Mouse (Mus musculus) large intestine, adult 2 months (tissue): ENCODE results near the gene Cacna1b. TPM values are rescaled to one million over a fixed set of nuclear protein-coding genes. Genes with fewer than 3 reads are reported as not detected.

Source experiments
- DNase-seq: peaks from one replicate; pipeline ENCODE4 v3.0.0-alpha.2; 2012; ENCODE audit warnings: low read depth, low spot score
- WGBS: fragments of 180-500 bp; shearing (Covaris S2); methylation state at CpG from one replicate; pipeline ENCODE4 v1.1.7; 2018; 5-methylcytosine and 5-hydroxymethylcytosine counted together
- polyA plus RNA-seq: library from polyadenylated mRNA; depleted of rRNA; stranded (reverse); fragments of >200 nt; gene quantifications from 2 replicates; pipeline ENCODE4 v1.2.3, GENCODE M21; 2012; rRNA removed

Gene Cacna1b
- polyA plus RNA-seq, 1 experiment: 2.1 TPM

- peak; percentile 50 for DNase-seq
- 9% methylated on average over 3 of the region's 3 CpGs for WGBS
Observed at GRCm38 (mm10) chr2:24568555-24568954, 194.4 kb downstream of the Cacna1b start.

DNA sequence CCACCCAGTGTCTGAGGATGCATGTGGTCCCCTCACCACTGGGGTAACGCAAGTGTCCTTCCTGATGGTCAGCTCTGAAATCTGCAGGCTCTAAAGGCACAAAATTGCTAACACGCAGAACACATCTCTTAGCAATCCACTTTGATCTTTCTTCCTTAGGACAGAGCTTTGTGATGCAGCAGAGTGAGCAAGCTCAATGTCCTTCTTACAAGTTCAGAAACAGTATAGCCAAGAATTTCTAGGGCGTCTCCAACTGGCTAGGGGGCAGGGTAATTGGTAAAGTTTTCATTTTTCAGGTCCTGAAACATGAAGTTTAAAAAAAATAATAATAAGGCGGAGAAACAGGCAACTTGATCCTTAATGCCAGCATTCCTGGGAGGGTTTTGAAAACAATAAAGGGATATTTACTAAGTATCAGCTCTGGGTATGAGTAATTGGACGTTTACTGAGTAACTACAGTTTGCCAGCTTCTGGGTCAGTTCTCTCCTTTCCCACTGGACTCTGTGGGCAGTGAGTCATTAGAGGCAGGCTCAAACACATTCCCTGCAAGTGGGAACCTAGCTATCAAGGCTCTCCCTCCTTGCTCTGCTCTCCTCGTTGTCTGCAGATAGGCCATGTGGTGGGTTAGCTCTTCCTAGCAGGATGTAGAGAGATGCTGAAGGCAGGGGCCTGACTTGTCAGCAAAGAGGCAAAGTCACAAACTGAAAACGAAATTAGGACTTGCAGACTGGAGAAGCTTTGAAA lies 200.2 kb downstream of the Cacna1b start:
- DNase-seq: no peak
- WGBS: 68% methylated on average over 7 of the region's 7 CpGs

DNA sequence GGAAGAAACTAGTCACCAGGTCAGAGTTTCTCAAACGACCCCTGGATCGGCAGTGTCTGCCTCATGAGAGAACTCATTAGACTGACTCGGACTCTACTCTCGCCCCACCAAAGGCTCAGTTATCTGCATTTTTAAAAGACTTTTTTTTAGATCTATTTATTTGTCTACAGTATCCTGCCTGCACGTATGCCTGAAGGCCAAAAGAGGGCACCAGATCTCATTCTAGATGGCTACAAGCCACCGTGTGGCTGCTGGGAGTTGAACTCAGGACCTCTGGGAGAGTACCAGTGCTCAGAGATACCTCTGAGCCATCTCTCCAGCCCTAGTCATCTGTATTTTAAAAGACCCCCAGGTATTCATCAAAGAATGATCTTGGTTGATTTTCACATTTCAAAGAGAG lies 201.0 kb downstream of the Cacna1b start:
- WGBS: 78% methylated on average over 6 of the region's 6 CpGs
- no peak for DNase-seq

GRCm38 (mm10) chr2:24560201-24560600 lies 202.8 kb downstream of the Cacna1b start:
- no peak for DNase-seq

DNA sequence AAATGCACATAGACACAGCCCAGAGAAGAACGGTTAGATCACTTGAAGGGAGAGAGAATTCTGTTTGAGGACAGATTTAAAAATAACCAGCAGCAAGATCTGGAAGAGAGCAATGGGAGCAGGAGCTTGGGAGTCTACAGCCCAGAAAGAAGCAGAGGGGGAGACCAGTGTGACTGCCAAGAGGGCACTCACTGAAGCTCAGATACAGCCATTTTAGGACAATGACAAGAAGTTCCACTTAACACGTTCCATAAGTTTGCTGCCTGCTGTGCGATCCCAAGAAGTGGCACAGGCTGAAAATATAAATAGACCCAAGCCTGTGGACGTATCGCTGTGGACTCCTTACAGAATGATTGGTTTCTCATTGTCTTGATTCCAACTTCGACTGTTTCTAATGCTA lies 206.6 kb downstream of the Cacna1b start:
- no peak for DNase-seq
- WGBS: 75% methylated on average over 6 of the region's 6 CpGs

More at GRCm38 (mm10) chr2:24560201-24560600, 202.8 kb downstream of the Cacna1b start:
- 75% methylated on average over 5 of the region's 5 CpGs for WGBS

DNA sequence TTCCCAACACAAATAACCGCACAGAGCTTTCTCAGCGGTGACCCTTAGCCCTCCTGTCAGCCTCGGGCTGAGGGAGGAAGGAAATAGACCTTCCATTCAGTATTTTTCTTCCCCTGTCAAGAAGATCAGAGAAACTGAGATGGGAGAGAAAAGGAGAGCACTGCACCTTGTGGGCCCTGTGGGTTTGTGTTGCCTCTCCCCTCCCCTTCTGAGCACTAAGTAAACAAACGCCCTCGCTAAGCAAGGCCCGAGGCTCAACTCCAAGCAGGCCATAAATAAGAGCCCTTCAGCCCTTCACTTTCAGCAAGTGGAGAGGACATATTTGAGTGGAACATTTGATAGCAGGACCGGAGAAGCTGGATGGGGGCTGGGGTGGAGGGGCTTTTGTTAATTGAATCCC lies 209.0 kb downstream of the Cacna1b start:
- DNase-seq: no peak
- WGBS: 31% methylated on average over 7 of the region's 7 CpGs

Other genes with a start within 250 kb of the Cacna1b start
- 39.0 and 47.1 TPM in 2 replicates for gene Ehmt1, start 156.5 kb upstream of the Cacna1b start, polyA plus RNA-seq
- 175 and 179 TPM in 2 replicates for gene Arrdc1, start 172.1 kb upstream of the Cacna1b start, polyA plus RNA-seq
- 10.7 and 12.0 TPM in 2 replicates for gene Zmynd19, start 186.6 kb upstream of the Cacna1b start, polyA plus RNA-seq
- 10.0 and 10.8 TPM in 2 replicates for gene Dph7, start 199.2 kb upstream of the Cacna1b start, polyA plus RNA-seq
- 37.5 and 39.9 TPM in 2 replicates for gene Mrpl41, start 211.9 kb upstream of the Cacna1b start, polyA plus RNA-seq
- gene Pnpla7, start 212.9 kb upstream of the Cacna1b start, polyA plus RNA-seq: 11.0 and 23.4 TPM in 2 replicates